Mouse (Mus musculus) embryonic facial prominence, embryonic 12.5 days (tissue): ENCODE results near the gene Tcf7l1. TPM values are rescaled to one million over a fixed set of nuclear protein-coding genes. Genes with fewer than 3 reads are reported as not detected.

Experiments used
- polyA plus RNA-seq: library from polyadenylated mRNA; unstranded; fragments of >200 nt; fragmentation: Nextera tagmentation; extraction: Ambion mirVana; gene quantifications from 2 replicates; pipeline ENCODE4 v1.2.1, GENCODE M21; 2016

The Tcf7l1 gene
- polyA plus RNA-seq, 1 experiment from 2014 or later = 53.1 TPM

Other genes starting within 250 kb of the Tcf7l1 start
- 25.9 and 28.0 TPM in 2 replicates for gene Capg, start 244.9 kb downstream of the Tcf7l1 start, polyA plus RNA-seq
- gene Elmod3, start 190.8 kb downstream of the Tcf7l1 start, polyA plus RNA-seq = 14.2 and 16.4 TPM in 2 replicates
- 9.5 and 10.3 TPM in 2 replicates for gene Retsat, start 190.8 kb downstream of the Tcf7l1 start, polyA plus RNA-seq
- gene Tgoln1, start 172.3 kb downstream of the Tcf7l1 start, polyA plus RNA-seq = 23.8 and 24.6 TPM in 2 replicates
- 48.0 and 57.3 TPM in 2 replicates for gene Kcmf1, start 110.7 kb upstream of the Tcf7l1 start, polyA plus RNA-seq
- gene Tmsb10, start 169.5 kb upstream of the Tcf7l1 start, polyA plus RNA-seq = 3,988 and 4,068 TPM in 2 replicates